Mouse (Mus musculus) liver, embryonic 13.5 days (tissue): ENCODE data around the gene Gm12695. TPM values are rescaled to one million over a fixed set of nuclear protein-coding genes. Genes with fewer than 3 reads are reported as not detected.

Experiments
- ATAC-seq: fragments of 200-750 bp; cut with Nextera tagmentation; 2 replicates; pipeline ENCODE4 v1.8.0; 2017; ENCODE audit warnings: low read depth, mild to moderate bottlenecking, moderate number of reproducible peaks, moderate library complexity
- DNase-seq: peaks from one replicate; pipeline ENCODE4 v3.0.0; 2022
- H3K27ac ChIP-seq: fragments of 300-500 bp; sonication (generic); 2 replicates; pipeline ENCODE4 v1.5.1; 2015; ENCODE audit warnings: moderate library complexity, mild to moderate bottlenecking, inconsistent platforms
- H3K27me3 ChIP-seq: fragments of 300-500 bp; sonication (generic); 2 replicates; pipeline ENCODE4 v1.6.1; 2015; ENCODE audit warnings: mild to moderate bottlenecking, inconsistent platforms
- H3K36me3 ChIP-seq: fragments of 300-500 bp; sonication (generic); 2 replicates; pipeline ENCODE4 v1.6.1; 2015; ENCODE audit warnings: mild to moderate bottlenecking, inconsistent platforms
- H3K4me1 ChIP-seq: fragments of 300-500 bp; sonication (generic); replicated peaks from 2 replicates; pipeline ENCODE4 v1.6.1; 2015; ENCODE audit warnings: inconsistent platforms
- H3K4me2 ChIP-seq: fragments of 300-500 bp; sonication (generic); 2 replicates; pipeline ENCODE4 v1.6.1; 2015; ENCODE audit warnings: inconsistent platforms, mild to moderate bottlenecking, moderate library complexity
- H3K4me3 ChIP-seq: fragments of 300-500 bp; sonication (generic); replicated peaks from 2 replicates; pipeline ENCODE4 v1.5.1; 2015; ENCODE audit warnings: mild to moderate bottlenecking, inconsistent platforms
- H3K9ac ChIP-seq: fragments of 300-500 bp; sonication (generic); 2 replicates; pipeline ENCODE4 v1.6.1; 2015; ENCODE audit warnings: mild to moderate bottlenecking, inconsistent platforms
- H3K9me3 ChIP-seq: fragments of 300-500 bp; sonication (generic); replicated peaks from 2 replicates; pipeline ENCODE4 v1.6.1; 2016; ENCODE audit warnings: inconsistent platforms
- whole genome bisulfite sequencing: fragments of 180-500 bp; shearing (Covaris S2); methylation state at CpG from one replicate; pipeline ENCODE4 v1.1.7; 2015; ENCODE audit not compliant: insufficient replicate concordance; 5-methylcytosine and 5-hydroxymethylcytosine counted together
- polyA plus RNA-seq: library from polyadenylated mRNA; unstranded; fragments of >200 nt; fragmentation: Nextera tagmentation; extraction: Ambion mirVana; gene quantifications from 2 replicates; pipeline ENCODE4 v1.2.1, GENCODE M21; 2015

Gm12695 gene
- polyA plus RNA-seq, 1 experiment from 2014 or later: not detected

- H3K9me3 ChIP-seq: no peaks in the 10 kb centered on the region
- no peak overlapping the region for H3K9ac ChIP-seq
- peak; percentile 1 for DNase-seq
- no peaks in the 10 kb centered on the region for H3K36me3 ChIP-seq
- H3K27me3 ChIP-seq: no peaks in the 10 kb centered on the region
- H3K4me2 ChIP-seq: no peak overlapping the region
- H3K27ac ChIP-seq: no peak overlapping the region
- no peak for ATAC-seq
- 15% methylated on average over 13 of the region's 13 CpGs for WGBS
- no peaks in the 10 kb centered on the region for H3K4me1 ChIP-seq
- H3K4me3 ChIP-seq: no peak overlapping the region
Observed at GRCm38 (mm10) chr4:96696614-96697360, 88.2 kb downstream of the Gm12695 start.

GRCm38 (mm10) chr4:96687358-96687803, 97.6 kb downstream of the Gm12695 start:
- H3K27ac ChIP-seq: no peak overlapping the region
- no peak overlapping the region for H3K4me3 ChIP-seq
- DNase-seq: no peak
- 53% methylated on average over 2 of the region's 2 CpGs for WGBS
- H3K27me3 ChIP-seq: no peaks in the 10 kb centered on the region
- no peak for ATAC-seq
- H3K36me3 ChIP-seq: no peaks in the 10 kb centered on the region
- no peak overlapping the region for H3K4me2 ChIP-seq
- no peaks in the 10 kb centered on the region for H3K9me3 ChIP-seq
- H3K9ac ChIP-seq: no peak overlapping the region
- H3K4me1 ChIP-seq: no peaks in the 10 kb centered on the region

GRCm38 (mm10) chr4:96683474-96683873, 101.5 kb downstream of the Gm12695 start:
- no peaks in the 10 kb centered on the region for H3K27me3 ChIP-seq
- ATAC-seq: no peak
- WGBS: 37% methylated on average over 2 of the region's 2 CpGs

GRCm38 (mm10) chr4:96680966-96681365, 104.0 kb downstream of the Gm12695 start:
- Histone ChIP-seq H3K4me1 (no peaks in the 10 kb centered on the region), H3K4me2 (no peak overlapping the region)
- no peak for ATAC-seq

More at GRCm38 (mm10) chr4:96683474-96683873, 101.5 kb downstream of the Gm12695 start:
- Histone ChIP-seq H3K9me3 (no peaks in the 10 kb centered on the region), H3K4me1 (no peaks in the 10 kb centered on the region), H3K4me2 (no peak overlapping the region), H3K27ac (no peak overlapping the region), H3K4me3 (no peak overlapping the region), H3K36me3 (no peaks in the 10 kb centered on the region), H3K9ac (no peak overlapping the region)
- no peak for DNase-seq

GRCm38 (mm10) chr4:96680233-96680632, 104.8 kb downstream of the Gm12695 start:
- H3K9ac ChIP-seq: no peak overlapping the region
- no peaks in the 10 kb centered on the region for H3K27me3 ChIP-seq
- WGBS: 12% methylated on average over 1 of the region's 1 CpGs
- H3K4me3 ChIP-seq: no peak overlapping the region
- DNase-seq: no peak
- H3K27ac ChIP-seq: no peak overlapping the region
- ATAC-seq: no peak
- no peaks in the 10 kb centered on the region for H3K36me3 ChIP-seq
- H3K4me2 ChIP-seq: no peak overlapping the region
- no peaks in the 10 kb centered on the region for H3K4me1 ChIP-seq
- no peaks in the 10 kb centered on the region for H3K9me3 ChIP-seq

More at GRCm38 (mm10) chr4:96680966-96681365, 104.0 kb downstream of the Gm12695 start:
- Histone ChIP-seq H3K9ac (no peak overlapping the region), H3K36me3 (no peaks in the 10 kb centered on the region), H3K4me3 (no peak overlapping the region), H3K27me3 (no peaks in the 10 kb centered on the region), H3K9me3 (no peaks in the 10 kb centered on the region), H3K27ac (no peak overlapping the region)
- no peak for DNase-seq

Other genes with a start within 250 kb of the Gm12695 start
- gene Cyp2j6, start 231.5 kb downstream of the Gm12695 start, polyA plus RNA-seq: 1.2 and 1.4 TPM in 2 replicates
- 0.13 and 0.21 TPM in 2 replicates for gene Cyp2j9, start 193.6 kb downstream of the Gm12695 start, polyA plus RNA-seq
- gene Cyp2j5, start 121.0 kb downstream of the Gm12695 start, polyA plus RNA-seq: 0.09 and 0.18 TPM in 2 replicates